Comparison of ENCODE assay signal across 8 mouse cellular contexts in genomic region chr17:25875171-25876136, GRCm38 (mm10). TPM values are rescaled to one million over a fixed set of nuclear protein-coding genes. Genes with fewer than 3 reads are reported as not detected.
DNase-seq lines count a peak whose midpoint lies in the region; ATAC-seq lines count a peak whose summit lies in the region.

No protein-coding gene starts in this region.

- peak overlapping the region; percentile 82 to 89 for H3K27ac ChIP-seq in heart, embryonic 14.5 days (replicated peaks in 1 of 2; ENCODE audit: control insufficient read depth in 1 of 2, insufficient read depth in 1 of 2, low read depth in 2 of 2, low read length in 2 of 2)
- H3K27ac ChIP-seq in liver, embryonic 12.5 days = peak overlapping the region; percentile 92

- H3K4me2 ChIP-seq in heart, embryonic 14.5 days (ENCODE audit: low read length) = peak overlapping the region; percentile 90
- H3K4me2 ChIP-seq in liver, embryonic 12.5 days = peak overlapping the region; percentile 90

- WGBS in heart, embryonic 14.5 days = under 1% methylated on average over 59 of the region's 59 CpGs
- 2% methylated on average over 59 of the region's 59 CpGs for WGBS in liver, embryonic 12.5 days (ENCODE audit: insufficient replicate concordance)

- peak; percentile 84 for ATAC-seq in heart, embryonic 14.5 days (ENCODE audit: insufficient number of reproducible peaks, insufficient read depth, low FRiP score, low read depth)
- ATAC-seq in liver, embryonic 12.5 days = peak; percentile 86

- H3K36me3 ChIP-seq in heart, embryonic 14.5 days (ENCODE audit: control insufficient read depth, insufficient read depth, low read length) = peaks cover 16% of the 10 kb centered on the region; the same call in 1 of the 2 replicates
- H3K36me3 ChIP-seq in liver, embryonic 12.5 days = peaks cover 23% of the 10 kb centered on the region
- no peaks in the 10 kb centered on the region; the same call in 1 of the 2 replicates for H3K36me3 ChIP-seq in splenic B cell, adult 2 months (ENCODE audit: control insufficient read depth, insufficient read depth, low read length, poor library complexity, severe bottlenecking)

- DNase-seq in CD4-positive, CD25-positive, alpha-beta regulatory T cell, adult 2 months (ENCODE audit: low read depth, low spot score) = peak; percentile 86
- DNase-seq in c-Kit-negative CD71-positive TER-119-positive erythroid progenitor cells, embryonic 14.5 days (ENCODE audit: low read depth, low spot score) = peak; percentile 66
- DNase-seq in fibroblast of lung, adult 2 months (ENCODE audit: low read depth) = peak; percentile 48
- peak; percentile 93 for DNase-seq in kidney, postnatal 14 days
- DNase-seq in naive thymus-derived CD4-positive, alpha-beta T cell, adult 2 months (ENCODE audit: low read depth) = peak; percentile 88
- peak; percentile 84 for DNase-seq in splenic B cell, adult 2 months (ENCODE audit: low read depth, low spot score)

- peak overlapping the region; percentile 81 for H3K9ac ChIP-seq in heart, embryonic 14.5 days (ENCODE audit: low read length)
- H3K9ac ChIP-seq in liver, embryonic 12.5 days = peak overlapping the region; percentile 78

- no peaks in the 10 kb centered on the region for H3K27me3 ChIP-seq in heart, embryonic 14.5 days (ENCODE audit: control insufficient read depth, insufficient read depth, low read length)
- H3K27me3 ChIP-seq in liver, embryonic 12.5 days (replicated peaks) = no peaks in the 10 kb centered on the region
- H3K27me3 ChIP-seq in splenic B cell, adult 2 months (ENCODE audit: control insufficient read depth, insufficient read depth, low read length, poor library complexity, severe bottlenecking) = no peaks in the 10 kb centered on the region

- H3K4me1 ChIP-seq in heart, embryonic 14.5 days (ENCODE audit: control insufficient read depth in 2 of 2, insufficient read depth in 2 of 2, low read length in 2 of 2) = peaks cover 13 to 23% of the 10 kb centered on the region in 2 experiments
- H3K4me1 ChIP-seq in liver, embryonic 12.5 days = peaks cover 32% of the 10 kb centered on the region

- no peaks in the 10 kb centered on the region for H3K9me3 ChIP-seq in heart, embryonic 14.5 days (ENCODE audit: control insufficient read depth, low read length)
- no peaks in the 10 kb centered on the region for H3K9me3 ChIP-seq in liver, embryonic 12.5 days (replicated peaks)

- peak overlapping the region; percentile 58 to 77 for H3K4me3 ChIP-seq in heart, embryonic 14.5 days (ENCODE audit: control insufficient read depth in 1 of 2, insufficient read depth in 1 of 2, low read depth in 1 of 2, low read length in 2 of 2)
- H3K4me3 ChIP-seq in liver, embryonic 12.5 days = peak overlapping the region; percentile 76

RNA-seq across cellular contexts. Expression of gene Mettl26, which starts 0.6 kb away (rescaled TPM):
- polyA plus RNA-seq in heart, embryonic 14.5 days (2014; fragmentation: Nextera tagmentation; extraction: Ambion mirVana) = 36.7 and 41.7 TPM in 2 replicates
- 52.3 and 53.5 TPM in 2 replicates for polyA plus RNA-seq in liver, embryonic 12.5 days (2016; fragmentation: Nextera tagmentation; extraction: Ambion mirVana)

RNA-seq across cellular contexts. Expression of gene Wfikkn1, which starts 5.2 kb away (rescaled TPM):
- 0.27 and 0.53 TPM in 2 replicates for polyA plus RNA-seq in heart, embryonic 14.5 days (2014; fragmentation: Nextera tagmentation; extraction: Ambion mirVana)
- polyA plus RNA-seq in liver, embryonic 12.5 days (2016; fragmentation: Nextera tagmentation; extraction: Ambion mirVana) = 0.83 and 0.91 TPM in 2 replicates

RNA-seq across cellular contexts. Expression of gene Mcrip2, which starts 6.9 kb away (rescaled TPM):
- 164 and 184 TPM in 2 replicates for polyA plus RNA-seq in heart, embryonic 14.5 days (2014; fragmentation: Nextera tagmentation; extraction: Ambion mirVana)
- polyA plus RNA-seq in liver, embryonic 12.5 days (2016; fragmentation: Nextera tagmentation; extraction: Ambion mirVana) = 68.0 and 70.3 TPM in 2 replicates

RNA-seq across cellular contexts. Expression of gene Wdr90, which starts 14.2 kb away (rescaled TPM):
- 8.2 and 8.6 TPM in 2 replicates for polyA plus RNA-seq in heart, embryonic 14.5 days (2014; fragmentation: Nextera tagmentation; extraction: Ambion mirVana)
- polyA plus RNA-seq in liver, embryonic 12.5 days (2016; fragmentation: Nextera tagmentation; extraction: Ambion mirVana) = 19.5 and 19.6 TPM in 2 replicates

RNA-seq across cellular contexts. Expression of gene Rhot2, which starts 30.8 kb away (rescaled TPM):
- 11.5 and 12.7 TPM in 2 replicates for polyA plus RNA-seq in heart, embryonic 14.5 days (2014; fragmentation: Nextera tagmentation; extraction: Ambion mirVana)
- polyA plus RNA-seq in liver, embryonic 12.5 days (2016; fragmentation: Nextera tagmentation; extraction: Ambion mirVana) = 15.8 and 17.4 TPM in 2 replicates

Comparison
In these comparisons a context has a peak if more than half of its experiments do, and no peak if none do; other contexts are left out.
1. Peak in every context shown above with its lines: DNase-seq, ATAC-seq, H3K4me3 ChIP-seq and H3K27ac ChIP-seq.